Mouse (Mus musculus) heart, adult 2 months (tissue): ENCODE data around the gene Dmap1. TPM values are rescaled to one million over a fixed set of nuclear protein-coding genes. Genes with fewer than 3 reads are reported as not detected.

Source experiments
- DNase-seq, 2 experiments: peaks; one replicate each; pipeline ENCODE4 v3.0.0; 2021
- H3K27ac ChIP-seq: fragments of 200-600 bp; 2 replicates; pipeline ENCODE4 v1.8.1; 2022
- H3K27me3 ChIP-seq: fragments of 200-500 bp; 2 replicates; pipeline ENCODE4 v1.6.1; 2012; ENCODE audit warnings: mild to moderate bottlenecking, low read length, inconsistent platforms, mixed read lengths; ENCODE audit not compliant: control insufficient read depth, insufficient read depth
- H3K36me3 ChIP-seq: fragments of 200-500 bp; 2 replicates; pipeline ENCODE4 v1.6.1; 2012; ENCODE audit warnings: low read length, inconsistent platforms; ENCODE audit not compliant: control insufficient read depth, insufficient read depth
- H3K4me1 ChIP-seq: fragments of 200-500 bp; 2 replicates; pipeline ENCODE4 v1.6.1; 2011; ENCODE audit warnings: low read length; ENCODE audit not compliant: control insufficient read depth, insufficient read depth
- H3K4me3 ChIP-seq: fragments of 200-600 bp; 2 replicates; pipeline ENCODE4 v1.8.1; 2022
- H3K79me2 ChIP-seq: fragments of 200-500 bp; replicated peaks from 2 replicates; pipeline ENCODE4 v1.6.1; 2012; ENCODE audit warnings: mild to moderate bottlenecking, inconsistent platforms, low read length, moderate library complexity, mixed read lengths; ENCODE audit not compliant: control insufficient read depth, insufficient read depth
- H3K9ac ChIP-seq: fragments of 200-500 bp; 2 replicates; pipeline ENCODE4 v1.6.1; 2012; ENCODE audit warnings: low read depth, mild to moderate bottlenecking, control low read depth, inconsistent platforms, low read length, mixed read lengths
- CTCF ChIP-seq: fragments of 200-600 bp; IDR thresholded peaks from 2 replicates; pipeline ENCODE4 v1.8.1; 2022; ENCODE audit warnings: antibody characterized with exemption, mild to moderate bottlenecking, moderate library complexity
- EP300 ChIP-seq: fragments of 200-500 bp; IDR thresholded peaks from 2 replicates; pipeline ENCODE4 v1.6.1; 2011; ENCODE audit warnings: low read depth, low read length, control low read depth; ENCODE audit not compliant: insufficient read depth
- POLR2A ChIP-seq: fragments of 200-500 bp; IDR thresholded peaks from 2 replicates; pipeline ENCODE4 v1.6.1; 2011; ENCODE audit warnings: mild to moderate bottlenecking, low read depth, low read length, control low read depth; ENCODE audit not compliant: insufficient read depth
- WGBS: fragments of 180-500 bp; shearing (Covaris S2); methylation state at CpG from one replicate; pipeline ENCODE4 v1.1.7; 2018; 5-methylcytosine and 5-hydroxymethylcytosine counted together
- intact Hi-C: fragments of 180-260 bp; cut with DNase I; formaldehyde crosslinking; loops from one replicate; pipeline ENCODE4 v1.15.1; 2025
- long read RNA-seq: library from polyadenylated mRNA; stranded (forward); transcript quantifications from one replicate; pipeline ENCODE4 v2.0.0, GENCODE M21; 2021
- polyA plus RNA-seq: library from polyadenylated mRNA; depleted of rRNA; stranded (reverse); fragments of >200 nt; gene quantifications from 2 replicates; pipeline ENCODE4 v1.2.3, GENCODE M21; 2012; rRNA removed
- total RNA-seq, 2 experiments: library from RNA; stranded (reverse); gene quantifications; 2 replicates each; pipeline ENCODE4 v1.2.3; 2021

Dmap1 gene
- total RNA-seq (10 to 100 TPM; 17.9 to 19.4 TPM), polyA plus RNA-seq (14.1 and 18.5 TPM in 2 replicates)
- long read RNA-seq, partial matches to known transcripts: 2 of 15 reads
- long read RNA-seq, other reads (novel, unspliced or antisense): 8 of 15 reads

GRCm38 (mm10) chr4:117681931-117682461 lies at the start of gene Dmap1:
Gene Dmap1, minus strand, starts transcription at chr4:117682273.
- intact Hi-C loops: no loop called here
- TF ChIP-seq CTCF (peak; percentile 32), EP300 (0 out of 2 replicates have a peak, but pooled peaks have one; percentile 61), POLR2A (no peak; the same call in none of the 2 replicates)
- H3K9ac ChIP-seq: peak within 1 kb of the TSS; percentile 90
- peak within 1 kb of the TSS; percentile 93 for H3K4me3 ChIP-seq
- H3K36me3 ChIP-seq: no peaks in the 10 kb centered on the region
- peaks cover 2% of the 10 kb centered on the region for H3K4me1 ChIP-seq
- H3K27me3 ChIP-seq: no peaks in the 10 kb centered on the region
- WGBS: under 1% methylated on average over 33 of the region's 33 CpGs
- H3K79me2 ChIP-seq: no peaks in the 10 kb centered on the region
- H3K27ac ChIP-seq: peak within 1 kb of the TSS; percentile 88
- DNase-seq: peak; percentile 82 to 89

GRCm38 (mm10) chr4:117724112-117724511 lies 42.0 kb upstream of the Dmap1 start, which contains the start of gene Gm12845:
Gene Gm12845, plus strand, starts transcription at chr4:117724412.
- Histone ChIP-seq H3K36me3 (no peaks in the 10 kb centered on the region), H3K4me3 (no peak within 1 kb of the TSS), H3K79me2 (no peaks in the 10 kb centered on the region), H3K27ac (no peak within 1 kb of the TSS), H3K9ac (no peak within 1 kb of the TSS), H3K4me1 (no peaks in the 10 kb centered on the region), H3K27me3 (no peaks in the 10 kb centered on the region)
- intact Hi-C loops: no loop called here
- 74% methylated on average over 1 of the region's 1 CpGs for WGBS
- no peak for DNase-seq
- no peak for TF ChIP-seq CTCF
- no peak for TF ChIP-seq EP300
- no peak for TF ChIP-seq POLR2A

- TF ChIP-seq CTCF: no peak
Measured at GRCm38 (mm10) chr4:117713303-117714098, 31.4 kb upstream of the Dmap1 start.

GRCm38 (mm10) chr4:117712314-117712713 lies 30.2 kb upstream of the Dmap1 start:
- no peaks in the 10 kb centered on the region for H3K4me1 ChIP-seq
- no peak overlapping the region for H3K9ac ChIP-seq
- no peak overlapping the region for H3K27ac ChIP-seq
- TF ChIP-seq POLR2A (no peak), CTCF (no peak), EP300 (no peak)
- H3K36me3 ChIP-seq: no peaks in the 10 kb centered on the region
- H3K27me3 ChIP-seq: no peaks in the 10 kb centered on the region
- intact Hi-C loops: no loop called here
- DNase-seq: no peak
- no peaks in the 10 kb centered on the region for H3K79me2 ChIP-seq
- WGBS: 77% methylated on average over 3 of the region's 3 CpGs
- no peak overlapping the region for H3K4me3 ChIP-seq

More at GRCm38 (mm10) chr4:117713303-117714098, 31.4 kb upstream of the Dmap1 start:
- 69% methylated on average over 6 of the region's 6 CpGs for WGBS
- no peaks in the 10 kb centered on the region for H3K36me3 ChIP-seq
- DNase-seq: no peak
- H3K9ac ChIP-seq: no peak overlapping the region
- no peak overlapping the region for H3K27ac ChIP-seq
- no peaks in the 10 kb centered on the region for H3K27me3 ChIP-seq
- H3K79me2 ChIP-seq: no peaks in the 10 kb centered on the region
- intact Hi-C loops: no loop called here
- no peaks in the 10 kb centered on the region for H3K4me1 ChIP-seq
- H3K4me3 ChIP-seq: no peak overlapping the region

- Histone ChIP-seq H3K4me3 (no peak overlapping the region), H3K9ac (no peak overlapping the region), H3K27me3 (no peaks in the 10 kb centered on the region), H3K36me3 (no peaks in the 10 kb centered on the region), H3K79me2 (no peaks in the 10 kb centered on the region), H3K27ac (no peak overlapping the region), H3K4me1 (no peaks in the 10 kb centered on the region)
- intact Hi-C loops: loop anchor here (10.0 kb wide), 2 partner anchors 156 to 376 kb away; no protein-coding TSS in a partner anchor
- WGBS: 67% methylated on average over 3 of the region's 3 CpGs
- DNase-seq: no peak
- TF ChIP-seq CTCF (no peak), EP300 (no peak), POLR2A (no peak)
Measured at GRCm38 (mm10) chr4:117708780-117709550, 26.9 kb upstream of the Dmap1 start.
